Mouse (Mus musculus) WW6 (cell line): Measurements from ENCODE around the gene Gba.
"Not testable (repeated sequence)": the region's sequence is repeated elsewhere in the genome, so short reads cannot be mapped to it uniquely, and the experiment has no call there.

ENCODE experiments used
- DNase-seq: peaks from one replicate; pipeline ENCODE4 v3.0.0-alpha.2; 2013; ENCODE audit warnings: low read depth, low spot score

Gba gene

DNA sequence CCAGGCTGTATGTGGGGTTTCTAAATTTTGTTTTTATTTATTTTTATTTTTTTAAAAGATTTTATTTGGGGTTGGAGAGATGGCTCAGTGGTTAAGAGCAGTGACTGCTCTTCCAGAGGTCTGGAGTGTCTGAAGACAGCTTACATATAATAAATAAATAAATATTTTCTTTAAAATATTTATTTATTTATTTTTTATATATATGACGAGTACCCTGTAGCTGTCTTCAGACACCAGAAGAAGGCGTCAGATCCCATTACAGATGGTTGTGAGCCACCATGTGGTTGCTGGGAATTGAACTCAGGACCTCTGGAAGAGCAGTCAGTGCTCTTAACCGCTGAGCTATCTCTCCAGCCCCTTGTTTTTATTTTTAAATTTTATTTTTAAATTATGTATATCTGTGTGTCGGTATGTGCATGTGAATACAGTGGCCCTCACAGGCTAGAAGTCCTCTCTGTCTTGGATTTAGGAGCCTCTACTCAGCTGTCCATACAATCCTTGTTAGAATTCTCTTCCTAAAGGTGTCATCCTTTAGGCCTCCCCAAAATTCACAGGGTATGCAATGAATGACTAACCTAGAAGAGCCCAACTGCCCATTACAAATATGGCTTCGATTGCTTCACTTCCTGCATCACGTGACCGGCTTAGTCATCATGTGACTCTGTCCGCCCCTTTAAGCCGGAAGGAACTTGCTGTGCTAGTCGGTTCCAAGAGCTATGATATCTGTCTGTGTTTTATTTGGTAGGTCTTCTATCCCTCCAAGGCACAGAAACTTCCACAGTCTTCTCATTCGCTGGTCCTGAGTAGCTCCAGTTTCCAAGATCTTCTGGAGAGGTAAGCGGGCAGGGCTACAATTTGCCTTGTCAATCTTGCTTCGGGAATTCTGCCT is at the start of gene Gba:
Gene Gba, plus strand, starts transcription at position 676 of the 889 bp plus-strand sequence.
- peak; percentile 64 for DNase-seq

DNA sequence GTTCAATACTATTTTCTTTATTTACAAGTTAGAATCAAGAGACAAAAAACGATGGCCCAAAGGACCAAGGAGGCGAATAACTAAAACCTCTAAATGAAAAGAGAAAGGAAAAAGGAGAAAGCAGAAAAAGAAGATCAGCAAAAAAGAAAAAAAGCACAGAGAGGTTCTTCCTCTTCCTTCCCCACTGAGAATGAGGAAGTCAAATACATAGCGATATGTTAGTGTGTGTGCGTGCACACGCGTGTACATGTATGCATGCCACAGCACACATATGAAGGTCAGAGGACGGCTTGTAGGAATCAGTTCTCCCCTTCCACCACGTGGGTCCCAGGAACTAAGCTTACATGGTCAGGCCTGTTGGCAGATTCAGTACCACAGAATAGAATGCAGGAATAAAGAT is 45.8 kb upstream of the Gba start:
- DNase-seq: no peak

DNA sequence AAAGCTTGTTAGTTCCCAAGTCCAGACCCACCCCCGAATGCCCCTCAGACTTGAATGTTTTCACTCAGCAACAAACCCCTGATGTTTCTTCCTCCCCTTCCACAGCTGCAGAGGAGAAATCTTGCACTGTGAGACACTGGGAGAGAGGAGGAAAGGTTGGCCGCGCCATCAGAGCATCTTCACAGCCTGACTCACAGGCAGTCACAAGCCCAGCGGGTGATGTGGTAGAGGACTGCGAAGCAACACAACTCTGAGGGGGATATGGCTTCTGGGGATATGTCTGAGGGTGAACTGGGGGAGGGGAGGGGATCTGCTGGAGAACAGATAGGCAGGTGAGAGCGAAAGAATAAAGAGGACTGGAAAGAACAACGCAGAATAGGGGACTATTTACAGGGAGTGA is 44.1 kb upstream of the Gba start:
- no peak for DNase-seq

DNA sequence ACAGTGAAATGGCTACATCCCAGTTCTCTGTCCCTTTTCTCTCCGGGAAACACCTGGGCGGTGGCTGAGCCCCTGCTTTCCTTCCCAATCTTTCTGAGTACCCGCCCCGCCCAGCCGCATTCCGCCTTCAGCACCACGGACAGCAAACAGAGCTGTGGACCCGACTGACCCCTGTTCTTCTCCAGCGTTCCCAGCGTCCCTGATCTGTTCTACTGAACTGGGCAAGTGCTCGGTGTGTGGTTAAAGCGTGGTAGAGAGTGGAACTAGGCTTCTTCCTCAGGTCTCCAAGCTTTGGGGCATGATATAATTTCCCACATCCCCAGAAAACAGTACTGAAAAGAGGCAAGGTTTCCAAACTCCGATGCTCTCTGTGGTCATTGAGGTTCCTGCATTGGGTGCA is 43.5 kb upstream of the Gba start:
- no peak for DNase-seq

DNA sequence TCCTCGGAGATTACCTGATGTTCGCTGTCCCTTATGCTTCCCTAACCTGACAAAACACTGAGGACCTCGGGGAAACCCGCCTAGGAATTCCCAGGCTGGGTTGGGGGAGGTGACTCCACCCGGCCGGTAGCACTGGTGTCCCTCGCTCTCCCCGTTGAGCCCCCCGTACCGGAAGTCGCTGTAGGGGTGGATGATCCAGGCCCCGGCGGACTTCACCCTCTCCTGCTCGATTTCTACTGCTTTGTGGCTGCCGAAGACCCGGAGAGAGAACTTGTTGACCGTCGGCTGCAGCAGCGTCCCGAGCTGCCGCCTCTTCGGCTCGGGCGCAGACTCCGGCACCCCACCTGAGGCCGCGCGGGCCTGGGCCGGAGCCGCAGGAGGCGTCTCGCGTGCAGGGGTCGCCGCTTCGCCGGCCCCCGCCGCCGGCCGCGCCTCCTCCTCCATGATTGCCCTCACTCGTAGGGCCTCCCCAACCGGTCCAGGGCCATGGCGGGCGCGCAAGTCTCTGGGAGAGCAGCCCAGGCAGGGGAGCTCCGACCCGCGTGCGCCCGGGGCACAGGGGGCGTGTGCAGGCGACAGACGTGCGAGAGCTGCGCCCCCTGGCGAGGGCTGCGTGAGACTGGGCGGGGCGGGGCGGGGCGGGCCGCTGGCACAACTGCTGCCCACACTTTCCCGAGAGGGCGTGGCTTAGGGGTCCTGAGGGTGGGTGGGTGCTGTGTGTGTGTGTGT is 42.9 kb upstream of the Gba start, which contains the start of gene Hcn3:
Gene Hcn3, minus strand, starts transcription at position 581 of the 729 bp plus-strand sequence.
- DNase-seq: no peak

DNA sequence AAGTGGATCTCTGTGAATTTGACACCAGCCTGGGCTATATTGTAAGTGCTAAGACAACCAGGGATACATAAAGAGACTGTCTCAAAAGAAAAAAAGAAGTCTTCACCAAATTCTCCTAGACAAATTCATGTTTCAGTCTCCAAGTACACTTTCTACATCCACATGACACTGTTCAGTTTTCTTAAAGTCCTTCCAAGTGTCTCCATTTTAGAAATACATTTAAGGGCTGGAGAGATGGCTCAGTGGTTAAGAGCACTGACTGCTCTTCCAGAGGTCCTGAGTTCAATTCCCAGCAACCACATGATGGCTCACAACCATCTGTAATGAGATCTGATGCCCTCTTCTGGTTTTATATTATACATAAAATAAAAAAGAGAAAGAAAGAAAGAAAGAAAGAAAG is 41.5 kb upstream of the Gba start:
- DNase-seq: not testable (repeated sequence)

DNA sequence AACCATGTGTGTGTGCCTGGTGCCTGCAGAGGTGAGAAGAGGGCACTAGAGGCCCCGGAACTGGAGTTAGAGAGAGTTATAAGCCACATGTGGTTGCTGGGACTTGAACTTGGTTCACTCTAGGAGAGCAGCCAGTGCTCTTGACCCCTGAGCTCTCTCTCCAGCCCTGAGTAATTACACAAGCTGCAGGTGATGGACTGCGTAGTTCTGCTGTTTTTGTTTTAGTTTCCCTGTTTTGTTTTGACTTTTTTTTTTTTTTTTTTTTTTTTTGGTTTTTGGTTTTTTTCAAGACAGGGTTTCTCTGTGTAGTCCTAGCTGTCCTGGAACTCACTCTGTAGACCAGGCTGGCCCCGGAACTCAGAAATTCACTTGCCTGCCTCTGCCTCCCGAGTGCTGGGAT is 40.9 kb upstream of the Gba start:
- DNase-seq: no peak

DNA sequence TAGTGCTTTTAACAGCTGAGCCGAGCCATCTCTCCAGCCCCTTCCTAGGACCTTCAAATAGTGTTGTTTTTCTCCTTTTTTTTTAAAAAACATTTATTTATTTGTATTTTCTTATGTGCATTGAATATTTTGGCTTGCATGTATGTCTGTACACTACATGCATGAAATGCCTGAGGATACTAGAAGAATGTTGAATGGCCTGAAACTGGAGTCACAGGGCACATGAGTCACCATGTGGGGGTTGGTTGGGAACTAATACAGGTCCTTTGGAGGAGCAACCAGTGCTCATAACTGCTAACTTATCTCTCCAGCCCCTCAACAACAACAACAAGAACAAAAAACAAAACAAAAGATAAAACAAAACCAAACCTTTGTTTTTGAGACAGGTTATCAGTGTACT is 39.6 kb upstream of the Gba start:
- DNase-seq: no peak

DNA sequence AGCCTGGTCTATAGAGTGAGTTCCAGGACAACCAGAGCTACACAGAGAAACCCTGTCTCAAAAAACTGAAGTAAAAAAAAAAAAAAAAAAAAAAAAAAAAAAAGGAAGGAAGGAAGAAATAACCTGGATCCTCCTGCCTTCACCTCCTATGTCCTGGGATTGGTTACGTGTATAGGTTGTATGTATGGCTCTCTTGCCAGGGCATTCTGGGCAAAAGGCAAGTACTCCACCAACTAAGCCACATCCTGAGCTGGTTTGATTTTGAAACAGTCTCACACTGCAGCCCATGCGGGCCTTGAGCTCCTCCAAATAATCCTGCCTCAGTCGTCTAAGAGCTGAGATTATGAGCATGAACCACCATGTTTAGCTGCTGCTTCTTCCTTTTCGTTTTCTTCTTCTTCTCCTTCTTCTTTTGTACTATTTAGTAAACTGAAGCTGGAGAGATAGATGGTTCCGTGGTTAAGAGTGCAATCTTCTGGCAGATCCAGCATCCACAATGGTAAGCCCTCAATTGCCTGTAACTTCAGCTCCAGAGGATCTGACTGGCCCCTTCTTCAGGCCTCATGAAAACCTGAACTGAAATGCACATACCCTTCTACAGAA is 39.0 kb upstream of the Gba start:
- DNase-seq: no peak

DNA sequence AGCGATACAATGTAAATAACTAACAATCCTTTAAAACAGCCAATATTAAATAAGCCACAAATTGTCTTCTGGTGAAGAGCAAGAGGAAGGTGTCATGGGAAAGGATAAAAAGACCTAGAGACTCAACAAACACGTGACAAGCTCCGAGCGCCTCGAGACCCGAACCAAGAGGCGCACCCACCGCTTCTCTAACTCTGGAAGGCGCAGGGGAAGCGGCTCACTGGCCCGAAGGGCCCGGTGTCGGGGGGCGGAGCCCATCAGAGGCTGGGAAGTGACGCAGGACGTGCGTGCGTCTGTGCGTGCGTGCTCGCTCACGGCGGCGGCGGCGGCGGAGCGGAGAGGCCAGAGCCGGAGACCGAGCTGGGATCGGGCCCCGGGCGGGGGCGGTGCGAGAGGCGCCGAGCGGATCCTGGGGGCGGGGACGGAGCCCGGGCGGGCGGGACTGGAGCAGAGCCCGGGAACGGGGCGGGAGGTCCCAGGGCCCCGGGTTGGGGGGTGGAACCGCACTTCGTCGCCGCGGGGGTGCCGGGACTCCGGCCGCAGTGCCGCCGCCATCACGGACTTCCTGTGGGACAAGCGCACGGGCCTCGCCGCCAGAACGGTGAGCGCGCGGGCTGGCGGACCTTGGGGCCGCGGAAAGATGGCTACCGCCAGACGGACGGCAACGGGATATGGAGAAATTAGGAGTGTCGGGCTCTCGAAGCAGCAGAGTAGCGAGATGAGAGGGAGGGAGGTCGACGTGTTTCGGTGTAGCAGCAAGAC is 38.0 kb upstream of the Gba start, which contains the start of gene Clk2:
Gene Clk2, plus strand, starts transcription at position 290 of the 762 bp plus-strand sequence.
- DNase-seq: peak; percentile 85

DNA sequence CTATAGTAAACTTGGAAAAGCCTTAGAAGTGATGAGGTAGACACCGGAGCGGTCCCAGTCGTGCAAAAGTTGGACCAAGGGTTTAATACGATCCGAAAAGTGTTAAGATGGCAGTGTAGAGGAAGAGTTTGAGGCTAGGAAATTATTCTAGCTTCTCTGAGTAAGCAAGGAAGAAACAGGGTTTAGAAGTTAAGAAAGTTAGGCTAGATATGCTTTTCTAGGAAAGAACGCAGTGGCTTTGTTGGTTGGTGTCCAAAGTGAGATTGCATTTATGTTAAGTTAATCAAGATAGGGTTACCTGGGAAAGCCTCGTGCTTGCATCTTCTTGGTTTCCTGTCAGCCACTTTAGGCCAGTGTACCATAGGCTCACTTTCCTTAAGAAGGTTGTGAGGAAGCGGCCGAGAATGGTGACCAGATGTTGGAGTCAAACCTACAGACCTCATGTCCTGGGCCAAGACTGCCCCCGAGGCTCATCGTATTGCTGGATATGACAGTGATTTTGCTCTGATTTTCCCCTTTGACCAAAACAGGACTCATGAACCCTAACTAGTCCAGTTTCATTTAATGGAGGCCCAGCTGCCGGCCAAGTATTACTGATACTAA is 37.4 kb upstream of the Gba start:
- no peak for DNase-seq

DNA sequence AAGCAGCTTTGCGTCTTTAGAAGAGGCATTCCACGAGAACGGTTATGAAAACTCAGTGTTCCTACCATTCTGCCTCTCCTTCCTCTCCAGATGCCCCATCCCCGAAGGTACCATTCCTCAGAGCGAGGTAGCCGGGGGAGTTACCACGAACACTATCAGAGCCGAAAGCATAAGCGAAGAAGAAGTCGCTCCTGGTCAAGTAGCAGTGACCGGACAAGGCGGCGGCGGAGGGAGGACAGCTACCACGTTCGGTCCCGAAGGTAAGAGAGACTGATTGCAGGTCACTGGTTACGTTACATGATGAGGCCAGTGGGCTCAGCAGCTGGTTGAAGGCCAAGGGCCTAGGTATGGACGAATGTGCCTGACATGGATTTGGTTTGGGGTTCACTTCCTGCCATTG is 35.8 kb upstream of the Gba start:
- no peak for DNase-seq

DNA sequence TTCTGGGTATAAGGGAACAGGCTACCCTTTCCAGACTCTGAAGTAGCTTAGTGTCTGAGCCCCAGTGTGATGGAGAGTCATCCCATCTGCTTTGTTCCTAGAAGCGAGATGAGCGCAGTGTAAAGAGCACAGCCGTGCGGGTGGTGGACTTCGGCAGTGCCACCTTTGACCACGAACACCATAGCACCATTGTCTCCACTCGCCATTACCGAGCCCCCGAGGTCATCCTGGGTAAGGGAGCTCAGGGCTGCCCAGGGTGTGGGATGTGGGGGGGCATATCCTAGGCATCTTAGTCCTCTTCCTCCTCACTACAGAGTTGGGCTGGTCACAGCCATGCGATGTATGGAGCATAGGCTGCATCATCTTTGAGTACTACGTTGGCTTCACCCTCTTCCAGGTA is 27.9 kb upstream of the Gba start:
- no peak for DNase-seq

DNA sequence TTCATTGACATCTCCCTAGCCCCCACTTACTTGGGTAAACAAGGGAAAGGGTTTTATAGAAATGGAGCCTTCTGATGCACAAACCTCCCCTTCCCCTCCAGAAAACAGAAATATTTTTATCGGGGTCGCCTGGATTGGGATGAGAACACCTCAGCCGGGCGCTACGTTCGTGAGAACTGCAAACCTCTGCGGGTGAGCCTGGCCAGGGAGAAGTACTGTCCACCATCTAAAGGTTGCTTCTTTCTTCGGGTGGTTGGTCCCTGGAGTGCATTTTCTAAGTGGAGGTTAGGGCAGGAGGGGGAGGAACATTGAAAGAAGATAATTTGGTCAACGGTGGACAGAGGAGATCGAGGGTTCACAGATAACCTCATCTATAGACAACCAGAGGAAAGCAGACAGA is 27.2 kb upstream of the Gba start:
- no peak for DNase-seq

DNA sequence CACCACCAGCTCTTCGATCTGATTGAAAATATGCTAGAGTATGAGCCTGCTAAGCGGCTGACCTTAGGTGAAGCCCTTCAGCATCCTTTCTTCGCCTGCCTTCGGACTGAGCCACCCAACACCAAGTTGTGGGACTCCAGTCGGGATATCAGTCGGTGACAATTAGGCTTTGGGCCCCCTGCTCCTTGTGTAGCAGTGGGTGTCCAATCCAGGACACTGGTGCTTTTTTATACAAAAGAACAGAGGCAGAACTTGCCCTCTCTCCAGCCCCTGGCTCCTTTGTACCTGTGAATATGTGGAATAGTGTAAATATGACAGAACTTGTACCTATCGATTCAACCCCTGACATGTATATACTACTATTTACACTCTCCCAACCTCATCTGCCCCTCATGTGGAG is 26.3 kb upstream of the Gba start:
- no peak for DNase-seq

DNA sequence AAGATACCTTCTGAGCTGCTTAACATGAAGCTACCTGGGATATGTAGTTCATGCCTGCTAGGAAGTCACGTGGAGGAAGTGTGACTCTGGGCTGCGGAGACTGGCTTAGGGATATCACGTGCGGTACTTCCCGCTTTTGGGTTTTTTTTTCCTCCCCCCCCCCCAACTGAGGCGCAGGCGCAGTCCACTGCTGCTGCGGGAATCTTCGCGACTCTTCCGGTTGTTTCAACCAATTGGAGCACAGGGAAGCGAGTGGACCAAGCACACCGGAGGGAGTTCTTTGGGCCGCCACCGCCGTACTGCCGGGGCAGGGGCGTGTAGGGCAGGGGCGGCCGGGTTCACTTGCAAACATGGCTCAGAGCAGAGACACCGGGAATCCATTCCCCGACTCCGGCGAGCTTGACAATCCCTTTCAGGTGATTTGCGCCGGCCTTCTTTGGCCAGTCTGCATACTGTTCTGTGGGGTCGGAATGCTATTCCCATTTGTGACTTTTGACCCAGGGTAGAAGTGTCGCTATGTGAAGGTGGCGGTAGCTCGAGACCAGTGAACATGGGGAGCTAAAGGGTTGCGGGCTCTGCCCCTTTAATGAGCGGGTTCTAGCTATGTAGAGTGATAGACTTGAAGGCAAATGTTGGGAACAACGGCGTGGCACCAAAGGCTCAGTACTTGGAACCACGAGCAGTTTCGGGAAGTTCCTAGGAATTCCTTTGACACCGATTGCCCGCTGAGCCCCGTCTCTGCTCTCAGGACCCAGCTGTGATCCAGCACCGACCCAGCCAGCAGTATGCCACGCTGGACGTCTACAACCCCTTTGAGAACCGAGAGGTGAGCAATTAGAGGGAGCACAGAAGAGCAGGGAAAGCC is 25.3 kb upstream of the Gba start, which contains the start of gene Scamp3:
Gene Scamp3, plus strand, starts transcription at position 232 of the 865 bp plus-strand sequence.
- DNase-seq: peak; percentile 95

DNA sequence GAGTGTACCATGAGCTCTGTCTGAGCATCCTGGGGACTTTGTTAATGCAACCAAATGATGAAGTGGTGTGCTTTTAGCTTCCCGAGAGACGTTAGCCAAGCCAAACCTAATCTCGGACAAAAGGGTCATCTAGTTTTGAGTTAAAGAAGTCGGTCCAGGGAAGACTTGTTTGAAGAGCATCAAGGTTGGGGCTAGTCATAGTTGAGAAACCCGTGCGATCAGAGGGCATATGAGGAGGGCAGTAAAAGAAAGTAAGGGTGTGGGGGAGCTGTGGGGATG is 24.7 kb upstream of the Gba start:
- DNase-seq: no peak

DNA sequence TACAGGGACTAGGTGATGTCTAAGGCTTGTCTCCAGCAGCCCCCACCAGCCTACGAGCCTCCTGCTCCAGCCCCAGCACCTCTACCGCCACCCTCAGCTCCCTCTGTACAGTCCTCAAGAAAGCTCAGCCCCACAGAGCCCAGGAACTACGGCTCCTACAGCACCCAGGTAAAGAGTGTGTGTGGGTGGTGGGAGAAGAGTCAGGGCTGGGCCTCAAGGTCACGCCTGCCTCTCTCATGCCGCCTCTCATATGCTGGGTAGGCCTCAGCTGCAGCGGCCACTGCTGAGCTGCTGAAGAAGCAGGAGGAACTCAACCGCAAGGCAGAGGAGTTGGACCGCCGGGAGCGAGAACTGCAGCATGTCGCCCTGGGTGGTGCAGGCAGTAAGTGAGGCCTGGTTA is 23.7 kb upstream of the Gba start:
- no peak for DNase-seq

DNA sequence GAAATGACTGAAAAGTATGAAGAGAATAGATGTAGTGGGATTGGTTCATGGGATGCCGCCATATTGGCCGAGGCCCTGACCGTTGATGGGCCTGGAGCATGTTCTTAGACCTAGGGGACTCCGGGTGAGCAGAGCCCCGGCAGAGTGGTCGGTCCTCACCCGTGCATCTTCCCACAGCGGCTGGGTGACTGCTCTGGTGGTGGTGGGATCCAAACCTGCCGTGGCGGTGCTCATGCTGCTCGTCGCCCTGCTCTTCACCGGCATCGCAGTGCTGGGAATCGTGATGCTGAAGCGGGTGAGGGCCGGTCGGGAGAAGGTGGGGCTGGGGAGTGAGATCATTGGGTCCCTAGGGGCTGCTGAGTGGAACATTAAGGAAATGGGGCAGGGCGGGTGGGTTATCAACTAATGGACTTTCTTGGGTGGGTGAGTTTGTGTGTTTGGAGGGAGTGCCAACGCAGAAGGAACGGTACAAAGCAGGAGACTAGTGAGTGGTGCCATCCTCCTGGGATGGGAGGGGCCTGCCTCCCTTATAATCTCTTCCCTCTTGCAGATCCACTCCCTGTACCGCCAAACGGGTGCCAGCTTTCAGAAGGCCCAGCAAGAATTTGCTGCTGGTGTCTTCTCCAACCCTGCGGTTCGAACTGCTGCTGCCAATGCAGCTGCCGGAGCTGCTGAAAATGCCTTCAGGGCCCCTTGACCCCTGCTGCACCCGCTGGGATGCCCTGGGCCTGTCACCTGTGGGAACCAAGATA is 20.8 kb upstream of the Gba start:
- DNase-seq: no peak
